Mouse (Mus musculus): ENCODE results near the gene Depdc5.
A peak's percentile ranks its signal among the peaks of the same experiment; 100 is the strongest.

- TF ChIP-seq CTCF (IDR thresholded peaks at IDR 0.05; ENCODE audit: control insufficient read depth, insufficient read depth, insufficient replicate concordance, low read depth, low read length) (peak; percentile 20; the same call in 1 of the 2 replicates), POLR2A (IDR thresholded peaks at IDR 0.05; ENCODE audit: control insufficient read depth, low read depth, low read length) (no peak)
Measured at GRCm38 (mm10) chr5:33034100-33034499, 170.6 kb downstream of the Depdc5 start.
